Mouse (Mus musculus): Measurements from ENCODE around the gene Picalm. TPM values are rescaled to one million over a fixed set of nuclear protein-coding genes. Genes with fewer than 3 reads are reported as not detected.
"Not testable (repeated sequence)": the region's sequence is repeated elsewhere in the genome, so short reads cannot be mapped to it uniquely, and the experiment has no call there.

The Picalm gene
- total RNA-seq, 1 experiment from 2014 or later = 196 TPM

GRCm38 (mm10) chr7:90130501-90131375 lies 725 bp downstream of the Picalm start:
- no peak for ATAC-seq (replicated peaks; ENCODE audit: low read depth, poor library complexity, severe bottlenecking)

- ATAC-seq (replicated peaks; ENCODE audit: low read depth, poor library complexity, severe bottlenecking) = no peak
These were observed 1.3 kb downstream of the Picalm start for GRCm38 (mm10) chr7:90131376-90131651.

GRCm38 (mm10) chr7:90131831-90132241 lies 1.8 kb downstream of the Picalm start:
- ATAC-seq (replicated peaks; ENCODE audit: low read depth, poor library complexity, severe bottlenecking) = no peak

- no peak for ATAC-seq (replicated peaks; ENCODE audit: low read depth, poor library complexity, severe bottlenecking)
These were observed 2.3 kb downstream of the Picalm start for GRCm38 (mm10) chr7:90132322-90132721.

GRCm38 (mm10) chr7:90136736-90137135 lies 6.7 kb downstream of the Picalm start:
- no peak for ATAC-seq (replicated peaks; ENCODE audit: low read depth, poor library complexity, severe bottlenecking)

GRCm38 (mm10) chr7:90138359-90138758 lies 8.3 kb downstream of the Picalm start:
- peak; percentile 37 for ATAC-seq (replicated peaks; ENCODE audit: low read depth, poor library complexity, severe bottlenecking)

- ATAC-seq (replicated peaks; ENCODE audit: low read depth, poor library complexity, severe bottlenecking) = no peak
These were observed 10.3 kb downstream of the Picalm start for GRCm38 (mm10) chr7:90140290-90140689.

GRCm38 (mm10) chr7:90144275-90144674 lies 14.3 kb downstream of the Picalm start:
- no peak for ATAC-seq (replicated peaks; ENCODE audit: low read depth, poor library complexity, severe bottlenecking)

- no peak for ATAC-seq (replicated peaks; ENCODE audit: low read depth, poor library complexity, severe bottlenecking)
These were observed 15.0 kb downstream of the Picalm start for GRCm38 (mm10) chr7:90144971-90145370.

- no peak for ATAC-seq (replicated peaks; ENCODE audit: low read depth, poor library complexity, severe bottlenecking)
These were observed 15.4 kb downstream of the Picalm start for GRCm38 (mm10) chr7:90145376-90145775.

- ATAC-seq (replicated peaks; ENCODE audit: low read depth, poor library complexity, severe bottlenecking) = no peak
These were observed 15.9 kb downstream of the Picalm start for GRCm38 (mm10) chr7:90145897-90146296.

GRCm38 (mm10) chr7:90146321-90146720 lies 16.3 kb downstream of the Picalm start:
- ATAC-seq (replicated peaks; ENCODE audit: low read depth, poor library complexity, severe bottlenecking) = peak; percentile 71

GRCm38 (mm10) chr7:90148023-90148422 lies 18.0 kb downstream of the Picalm start:
- no peak for ATAC-seq (replicated peaks; ENCODE audit: low read depth, poor library complexity, severe bottlenecking)

GRCm38 (mm10) chr7:90148516-90148915 lies 18.5 kb downstream of the Picalm start:
- ATAC-seq (replicated peaks; ENCODE audit: low read depth, poor library complexity, severe bottlenecking) = no peak

GRCm38 (mm10) chr7:90150311-90150710 lies 20.3 kb downstream of the Picalm start:
- ATAC-seq (replicated peaks; ENCODE audit: low read depth, poor library complexity, severe bottlenecking) = peak; percentile 85

- no peak for ATAC-seq (replicated peaks; ENCODE audit: low read depth, poor library complexity, severe bottlenecking)
These were observed 28.0 kb downstream of the Picalm start for GRCm38 (mm10) chr7:90158034-90158433.

GRCm38 (mm10) chr7:90160598-90160997 lies 30.6 kb downstream of the Picalm start:
- ATAC-seq (replicated peaks; ENCODE audit: low read depth, poor library complexity, severe bottlenecking) = no peak

GRCm38 (mm10) chr7:90164276-90164675 lies 34.3 kb downstream of the Picalm start:
- ATAC-seq (replicated peaks; ENCODE audit: low read depth, poor library complexity, severe bottlenecking) = no peak

GRCm38 (mm10) chr7:90165970-90166369 lies 36.0 kb downstream of the Picalm start:
- ATAC-seq (replicated peaks; ENCODE audit: low read depth, poor library complexity, severe bottlenecking) = peak; percentile 84

- ATAC-seq (replicated peaks; ENCODE audit: low read depth, poor library complexity, severe bottlenecking) = not testable (repeated sequence)
These were observed 37.8 kb downstream of the Picalm start for GRCm38 (mm10) chr7:90167777-90168176.

- no peak for ATAC-seq (replicated peaks; ENCODE audit: low read depth, poor library complexity, severe bottlenecking)
These were observed 43.8 kb downstream of the Picalm start for GRCm38 (mm10) chr7:90173778-90174177.

- ATAC-seq (replicated peaks; ENCODE audit: low read depth, poor library complexity, severe bottlenecking) = no peak
These were observed 45.6 kb downstream of the Picalm start for GRCm38 (mm10) chr7:90175576-90175975.
